Mouse (Mus musculus) hindbrain, embryonic 16.5 days (tissue): ENCODE data around the gene Prpf40a. TPM values are rescaled to one million over a fixed set of nuclear protein-coding genes. Genes with fewer than 3 reads are reported as not detected.

Source experiments
- ATAC-seq: fragments of 200-750 bp; cut with Nextera tagmentation; 2 replicates; pipeline ENCODE4 v1.8.0; 2017; ENCODE audit warnings: moderate TSS enrichment, moderate library complexity
- H3K27ac ChIP-seq: fragments of 300-500 bp; sonication (generic); 2 replicates; pipeline ENCODE4 v1.5.1; 2014; ENCODE audit warnings: low read depth, mild to moderate bottlenecking, control low read depth, low read length, moderate library complexity
- H3K27me3 ChIP-seq: fragments of 300-500 bp; sonication (generic); replicated peaks from 2 replicates; pipeline ENCODE4 v1.6.1; 2014; ENCODE audit warnings: low read length; ENCODE audit not compliant: control insufficient read depth, insufficient read depth
- H3K36me3 ChIP-seq: fragments of 300-500 bp; sonication (generic); 2 replicates; pipeline ENCODE4 v1.6.1; 2014; ENCODE audit warnings: mild to moderate bottlenecking, low read length, moderate library complexity, mixed read lengths; ENCODE audit not compliant: control insufficient read depth, insufficient read depth
- H3K4me1 ChIP-seq: fragments of 300-500 bp; sonication (generic); 2 replicates; pipeline ENCODE4 v1.6.1; 2014; ENCODE audit warnings: low read depth, low read length; ENCODE audit not compliant: control insufficient read depth, insufficient read depth
- H3K4me2 ChIP-seq: fragments of 300-500 bp; sonication (generic); 2 replicates; pipeline ENCODE4 v1.6.1; 2014; ENCODE audit warnings: mild to moderate bottlenecking, low read length, control low read depth, moderate library complexity
- H3K4me3 ChIP-seq: fragments of 300-500 bp; sonication (generic); 2 replicates; pipeline ENCODE4 v1.5.1; 2014; ENCODE audit warnings: mild to moderate bottlenecking, low read length, control low read depth, moderate library complexity
- H3K9ac ChIP-seq: fragments of 300-500 bp; sonication (generic); 2 replicates; pipeline ENCODE4 v1.6.1; 2014; ENCODE audit warnings: low read depth, mild to moderate bottlenecking, control low read depth, low read length, moderate library complexity
- H3K9me3 ChIP-seq: fragments of 300-500 bp; sonication (generic); 2 replicates; pipeline ENCODE4 v1.6.1; 2014; ENCODE audit warnings: mild to moderate bottlenecking, low read length, moderate library complexity; ENCODE audit not compliant: control insufficient read depth
- WGBS: fragments of 180-500 bp; shearing (Covaris S2); extraction: QIAGEN DNeasy Blood & Tissue Kit; methylation state at CpG from one replicate; pipeline ENCODE4 v1.1.7; 2014; 5-methylcytosine and 5-hydroxymethylcytosine counted together
- polyA plus RNA-seq: library from polyadenylated mRNA; unstranded; fragments of >200 nt; fragmentation: Nextera tagmentation; extraction: Ambion mirVana; gene quantifications from 2 replicates; pipeline ENCODE4 v1.2.1, GENCODE M21; 2015

Prpf40a gene
- polyA plus RNA-seq, 1 experiment from 2014 or later: 82.9 TPM

GRCm38 (mm10) chr2:53125998-53126397 is 65.1 kb downstream of the Prpf40a start:
- Histone ChIP-seq H3K27ac (no peak overlapping the region), H3K4me2 (no peak overlapping the region), H3K9me3 (no peaks in the 10 kb centered on the region), H3K27me3 (no peaks in the 10 kb centered on the region), H3K9ac (no peak overlapping the region), H3K4me3 (no peak overlapping the region), H3K36me3 (peaks cover 26% of the 10 kb centered on the region), H3K4me1 (no peaks in the 10 kb centered on the region)
- ATAC-seq: no peak
- 86% methylated on average over 3 of the region's 3 CpGs for WGBS

DNA sequence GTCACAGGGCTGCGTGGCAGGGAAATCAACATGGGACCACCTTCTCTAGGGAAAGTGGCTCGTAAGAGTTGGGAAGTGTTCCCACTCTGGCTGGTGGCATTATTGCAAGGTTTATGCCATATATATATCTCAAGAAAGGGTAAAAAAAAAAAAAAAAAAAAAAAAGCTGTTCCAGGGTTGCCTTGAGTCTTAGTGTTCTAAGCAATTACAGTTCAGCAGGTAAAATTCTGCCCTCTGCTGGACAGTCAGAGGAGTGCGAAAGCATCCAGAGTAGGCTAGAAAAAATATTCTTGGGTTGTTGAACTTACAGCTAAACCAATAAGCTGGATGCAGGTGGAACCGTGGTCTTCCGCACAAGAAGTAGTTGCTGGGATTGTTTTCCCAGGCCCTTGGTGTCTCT is 69.3 kb downstream of the Prpf40a start:
- no peaks in the 10 kb centered on the region for H3K4me1 ChIP-seq
- H3K4me2 ChIP-seq: no peak overlapping the region
- no peak overlapping the region for H3K4me3 ChIP-seq
- no peaks in the 10 kb centered on the region for H3K27me3 ChIP-seq
- H3K36me3 ChIP-seq: peaks cover 32% of the 10 kb centered on the region
- H3K9me3 ChIP-seq: no peaks in the 10 kb centered on the region
- 70% methylated on average over 5 of the region's 5 CpGs for WGBS
- H3K27ac ChIP-seq: no peak overlapping the region
- ATAC-seq: no peak
- H3K9ac ChIP-seq: no peak overlapping the region

- ATAC-seq: no peak
- Histone ChIP-seq H3K4me2 (no peak overlapping the region), H3K4me1 (no peaks in the 10 kb centered on the region), H3K27me3 (no peaks in the 10 kb centered on the region), H3K36me3 (peaks cover 12% of the 10 kb centered on the region), H3K9me3 (no peaks in the 10 kb centered on the region), H3K9ac (no peak overlapping the region), H3K4me3 (no peak overlapping the region), H3K27ac (no peak overlapping the region)
- WGBS: 76% methylated on average over 5 of the region's 5 CpGs
Observed at GRCm38 (mm10) chr2:53108547-53108946, 82.5 kb downstream of the Prpf40a start.

DNA sequence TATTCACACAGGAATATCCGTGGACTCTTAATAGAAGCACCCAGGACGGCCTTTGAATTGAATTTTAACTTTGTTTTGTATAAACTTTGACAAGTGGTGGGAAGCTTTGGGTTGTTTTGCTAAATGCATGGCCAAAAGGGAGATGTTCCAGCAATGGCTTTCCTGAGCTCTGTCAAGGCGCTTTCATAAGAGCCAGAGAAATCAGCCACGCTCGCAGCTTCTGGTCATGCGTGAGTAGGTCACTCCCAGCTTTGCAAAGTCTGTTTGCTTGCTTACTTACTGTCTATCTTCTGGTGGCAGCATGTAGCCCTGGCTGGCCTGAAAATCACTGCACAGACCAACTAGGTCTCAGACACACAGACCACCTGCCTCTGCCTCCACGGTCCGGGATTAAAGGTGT is 84.6 kb downstream of the Prpf40a start:
- Histone ChIP-seq H3K9ac (no peak overlapping the region), H3K4me1 (no peaks in the 10 kb centered on the region), H3K36me3 (peaks cover 12% of the 10 kb centered on the region), H3K9me3 (no peaks in the 10 kb centered on the region), H3K4me3 (no peak overlapping the region), H3K4me2 (no peak overlapping the region), H3K27ac (no peak overlapping the region), H3K27me3 (no peaks in the 10 kb centered on the region)
- ATAC-seq: peak; percentile 22; the same call in 1 of the 2 replicates
- WGBS: 88% methylated on average over 8 of the region's 8 CpGs

GRCm38 (mm10) chr2:53106056-53106455 is 85.0 kb downstream of the Prpf40a start:
- no peaks in the 10 kb centered on the region for H3K4me1 ChIP-seq
- no peak overlapping the region for H3K27ac ChIP-seq
- H3K36me3 ChIP-seq: peaks cover 12% of the 10 kb centered on the region
- no peak overlapping the region for H3K4me2 ChIP-seq
- ATAC-seq: no peak
- H3K27me3 ChIP-seq: no peaks in the 10 kb centered on the region
- H3K9ac ChIP-seq: no peak overlapping the region
- H3K9me3 ChIP-seq: no peaks in the 10 kb centered on the region
- H3K4me3 ChIP-seq: no peak overlapping the region
- 79% methylated on average over 7 of the region's 7 CpGs for WGBS

DNA sequence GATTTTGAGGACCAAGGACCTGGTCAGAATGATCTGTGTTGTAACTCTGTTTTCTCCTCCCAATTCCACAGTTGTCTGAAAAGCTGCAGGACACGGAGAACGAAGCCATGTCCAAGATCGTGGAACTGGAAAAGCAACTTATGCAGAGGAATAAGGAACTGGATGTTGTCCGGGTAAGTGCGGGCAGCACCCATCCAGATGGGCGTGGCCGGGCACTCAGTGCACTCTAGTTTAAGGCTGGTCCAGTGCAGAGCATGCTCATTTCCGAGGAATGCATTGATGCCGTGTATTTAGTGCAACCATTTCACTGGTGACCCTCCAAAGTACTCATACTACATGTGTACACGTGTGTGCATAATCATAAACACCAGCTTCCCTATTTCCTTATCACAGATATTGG is 85.7 kb downstream of the Prpf40a start:
- Histone ChIP-seq H3K4me1 (no peaks in the 10 kb centered on the region), H3K27me3 (no peaks in the 10 kb centered on the region), H3K27ac (no peak overlapping the region), H3K4me2 (no peak overlapping the region), H3K4me3 (no peak overlapping the region), H3K9me3 (no peaks in the 10 kb centered on the region), H3K36me3 (peaks cover 10% of the 10 kb centered on the region), H3K9ac (no peak overlapping the region)
- no peak for ATAC-seq
- 95% methylated on average over 10 of the region's 10 CpGs for WGBS

DNA sequence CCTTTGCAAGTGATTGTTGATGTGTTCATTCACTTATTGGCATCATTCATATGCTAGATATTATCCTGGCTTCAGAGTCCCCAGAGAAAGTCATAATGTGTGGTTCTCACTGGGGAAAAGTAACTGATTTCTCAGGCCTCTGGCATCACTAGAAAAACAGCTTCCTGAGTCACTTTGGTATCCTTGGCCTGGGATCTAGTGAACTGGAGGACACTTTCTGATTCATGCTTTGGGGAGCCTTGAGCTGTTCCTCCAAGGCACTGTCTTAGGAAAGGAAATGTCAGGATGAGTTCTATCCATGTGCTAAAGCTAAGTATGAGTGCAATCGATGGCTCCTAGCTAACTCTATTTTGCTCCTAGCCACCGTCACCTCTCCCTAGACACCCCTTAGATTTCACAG is 88.2 kb downstream of the Prpf40a start:
- peaks cover 9% of the 10 kb centered on the region for H3K36me3 ChIP-seq
- WGBS: 93% methylated on average over 2 of the region's 2 CpGs

GRCm38 (mm10) chr2:53101885-53102740 is 89.0 kb downstream of the Prpf40a start:
- Histone ChIP-seq H3K4me2 (no peak overlapping the region), H3K27ac (no peak overlapping the region), H3K9me3 (no peaks in the 10 kb centered on the region), H3K27me3 (no peaks in the 10 kb centered on the region), H3K36me3 (peaks cover 6% of the 10 kb centered on the region), H3K4me3 (no peak overlapping the region), H3K4me1 (no peaks in the 10 kb centered on the region), H3K9ac (no peak overlapping the region)
- ATAC-seq: no peak
- WGBS: 89% methylated on average over 11 of the region's 11 CpGs

More for the DNA sequence above, 88.2 kb downstream of the Prpf40a start:
- no peak overlapping the region for H3K27ac ChIP-seq
- H3K4me1 ChIP-seq: no peaks in the 10 kb centered on the region
- H3K9ac ChIP-seq: no peak overlapping the region
- no peak for ATAC-seq
- H3K4me3 ChIP-seq: no peak overlapping the region
- no peaks in the 10 kb centered on the region for H3K9me3 ChIP-seq
- no peaks in the 10 kb centered on the region for H3K27me3 ChIP-seq
- H3K4me2 ChIP-seq: no peak overlapping the region

DNA sequence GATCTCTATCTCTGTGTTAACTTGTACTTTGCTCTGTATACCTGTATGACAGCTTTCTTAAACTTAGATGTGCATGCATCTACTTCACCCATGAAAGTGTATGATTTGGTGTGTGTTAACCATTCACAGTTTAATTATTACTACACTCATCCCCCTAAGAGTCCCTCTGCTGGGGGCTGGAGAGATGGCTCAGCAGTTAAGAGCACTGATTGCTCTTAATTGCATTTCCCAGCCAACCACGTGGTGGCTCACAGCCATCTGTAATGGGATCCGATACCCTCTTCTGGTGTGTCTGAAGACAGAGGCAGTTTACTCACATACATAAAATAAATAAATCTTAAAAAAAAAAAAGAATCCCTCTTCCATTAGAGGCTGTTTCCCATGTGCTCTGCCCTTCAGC is 91.0 kb downstream of the Prpf40a start:
- Histone ChIP-seq H3K27me3 (no peaks in the 10 kb centered on the region), H3K9ac (no peak overlapping the region), H3K27ac (no peak overlapping the region), H3K4me2 (no peak overlapping the region), H3K9me3 (no peaks in the 10 kb centered on the region), H3K4me1 (no peaks in the 10 kb centered on the region), H3K36me3 (peaks cover 2% of the 10 kb centered on the region; the same call in 1 of the 2 replicates), H3K4me3 (no peak overlapping the region)
- ATAC-seq: no peak
- WGBS: 43% methylated on average over 2 of the region's 2 CpGs
